Mouse (Mus musculus): Measurements from ENCODE around the gene Fndc3b.

DNA sequence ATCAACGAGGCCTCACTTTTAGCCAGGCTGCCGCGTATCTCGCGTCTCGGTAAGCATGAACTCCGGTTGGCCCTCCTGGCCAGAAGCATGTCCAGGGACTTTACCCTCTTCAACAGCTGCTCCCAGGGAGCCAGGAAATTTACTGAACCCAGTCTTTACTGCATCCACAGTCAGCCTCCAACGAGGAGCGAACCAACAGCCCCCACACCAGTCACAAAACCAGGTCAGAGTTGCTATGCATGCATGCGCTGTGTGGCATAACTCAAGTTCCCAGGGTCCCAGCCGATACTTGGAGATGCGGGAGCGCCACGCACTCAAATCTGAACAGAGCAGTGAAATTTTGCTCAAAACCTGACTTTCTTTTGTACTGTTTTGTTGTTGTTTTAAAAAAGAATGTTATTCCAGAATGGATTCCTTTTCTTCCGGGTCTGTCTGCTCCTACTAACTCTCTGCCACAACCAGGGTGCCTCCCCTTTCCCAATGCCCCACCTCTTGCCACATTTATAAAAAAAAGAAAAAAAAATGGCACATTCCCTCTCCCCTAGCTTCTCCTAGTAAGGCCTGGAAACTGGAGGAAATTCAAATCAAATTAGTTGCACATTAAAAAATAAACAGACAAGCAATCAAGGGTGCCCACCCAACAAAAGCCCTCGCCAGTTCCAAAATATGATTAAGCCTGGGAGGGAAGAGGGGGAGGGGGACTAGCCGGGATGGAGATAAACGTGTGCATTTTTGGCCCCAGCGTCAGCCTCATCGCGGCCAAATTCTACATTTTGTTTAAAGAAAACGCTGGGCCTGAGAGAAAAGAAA is 1.8 kb downstream of the Fndc3b start:
- no peak for TF ChIP-seq GATA1 (IDR thresholded peaks at IDR 0.05; ENCODE audit: borderline replicate concordance, low read length)
- no peak for TF ChIP-seq FLI1 (IDR thresholded peaks at IDR 0.05; ENCODE audit: low read length)
